Mouse (Mus musculus) urinary bladder, postnatal 25 days (tissue): ENCODE measurements around the gene Trim25.

Experiments used
- DNase-seq: peaks from one replicate; pipeline ENCODE4 v3.0.0; 2022; ENCODE audit warnings: low spot score

Trim25 gene

GRCm38 (mm10) chr11:89065297-89065696 is 66.1 kb downstream of the Trim25 start:
- DNase-seq: no peak

GRCm38 (mm10) chr11:89066126-89066525 is 67.0 kb downstream of the Trim25 start:
- DNase-seq: no peak

GRCm38 (mm10) chr11:89066750-89067149 is 67.6 kb downstream of the Trim25 start, which contains the start of gene Dgke:
Gene Dgke, minus strand, starts transcription at chr11:89066850.
- no peak for DNase-seq

- DNase-seq: no peak
Measured at GRCm38 (mm10) chr11:89067301-89067822, 68.2 kb downstream of the Trim25 start.

- DNase-seq: no peak
Measured at GRCm38 (mm10) chr11:89067871-89068490, 68.8 kb downstream of the Trim25 start.

- no peak for DNase-seq
Measured at GRCm38 (mm10) chr11:89068649-89069048, 69.5 kb downstream of the Trim25 start.

- DNase-seq: peak; percentile 33
Measured at GRCm38 (mm10) chr11:89069303-89069702, 70.1 kb downstream of the Trim25 start.
